Mouse (Mus musculus) liver, embryonic 13.5 days (tissue): ENCODE measurements around the gene Ccdc57. TPM values are rescaled to one million over a fixed set of nuclear protein-coding genes. Genes with fewer than 3 reads are reported as not detected.

Source experiments
- polyA plus RNA-seq: library from polyadenylated mRNA; unstranded; fragments of >200 nt; fragmentation: Nextera tagmentation; extraction: Ambion mirVana; gene quantifications from 2 replicates; pipeline ENCODE4 v1.2.1, GENCODE M21; 2015

Ccdc57 gene
- polyA plus RNA-seq, 1 experiment from 2014 or later = 1.8 TPM

Other genes starting within 250 kb of the Ccdc57 start
- gene Cenpx, start 219.1 kb downstream of the Ccdc57 start, polyA plus RNA-seq = 123 and 126 TPM in 2 replicates
- gene Lrrc45, start 218.9 kb downstream of the Ccdc57 start, polyA plus RNA-seq = 13.0 and 14.3 TPM in 2 replicates
- 1.7 and 2.3 TPM in 2 replicates for gene Rac3, start 211.4 kb downstream of the Ccdc57 start, polyA plus RNA-seq
- gene Dcxr, start 205.6 kb downstream of the Ccdc57 start, polyA plus RNA-seq = 8.8 and 9.6 TPM in 2 replicates
- 0.22 TPM in 1 of 2 replicates, not detected in the other for gene Cbr2, start 200.8 kb downstream of the Ccdc57 start, polyA plus RNA-seq
- 4.9 and 6.5 TPM in 2 replicates for gene Hmga1b, start 170.1 kb downstream of the Ccdc57 start, polyA plus RNA-seq
- 11.2 and 15.4 TPM in 2 replicates for gene Rfng, start 148.7 kb downstream of the Ccdc57 start, polyA plus RNA-seq
- gene Gps1, start 148.6 kb downstream of the Ccdc57 start, polyA plus RNA-seq = 102 and 104 TPM in 2 replicates
- 82.6 and 86.2 TPM in 2 replicates for gene Dus1l, start 136.5 kb downstream of the Ccdc57 start, polyA plus RNA-seq
- 15.3 and 17.9 TPM in 2 replicates for gene Fasn, start 108.3 kb downstream of the Ccdc57 start, polyA plus RNA-seq
- 71.4 and 81.7 TPM in 2 replicates for gene Slc16a3, start 15.6 kb upstream of the Ccdc57 start, polyA plus RNA-seq
- gene Csnk1d, start 58.5 kb upstream of the Ccdc57 start, polyA plus RNA-seq = 36.8 and 46.3 TPM in 2 replicates
- 0.39 and 0.53 TPM in 2 replicates for gene Cd7, start 106.5 kb upstream of the Ccdc57 start, polyA plus RNA-seq
- gene Sectm1b, start 130.7 kb upstream of the Ccdc57 start, polyA plus RNA-seq = 0.09 and 0.33 TPM in 2 replicates
- gene Sectm1a, start 148.3 kb upstream of the Ccdc57 start, polyA plus RNA-seq = 0.76 and 1.2 TPM in 2 replicates
- 0.08 and 0.12 TPM in 2 replicates for gene Tex19.2, start 185.8 kb upstream of the Ccdc57 start, polyA plus RNA-seq
- gene Tex19.1, start 213.3 kb upstream of the Ccdc57 start, polyA plus RNA-seq = 0.09 and 0.19 TPM in 2 replicates
- gene Uts2r, start 227.4 kb upstream of the Ccdc57 start, polyA plus RNA-seq = not detected in 2 replicates